Mouse (Mus musculus): ENCODE results near the gene Pelp1. TPM values are rescaled to one million over a fixed set of nuclear protein-coding genes. Genes with fewer than 3 reads are reported as not detected.

The Pelp1 gene
- total RNA-seq, 1 experiment: 77.5 TPM

GRCm38 (mm10) chr11:70433569-70433943 is 23.7 kb upstream of the Pelp1 start:
- Histone ChIP-seq H3K4me3 (ENCODE audit: insufficient read depth in 1 of 2, low read depth in 1 of 2, low read length in 2 of 2, poor library complexity in 1 of 2, severe bottlenecking in 1 of 2) (peak overlapping the region in 1 of 2 experiments; percentile 96; a peak in 1 of 4 replicates), H3K36me3 (ENCODE audit: control insufficient read depth, insufficient read depth, low read length, poor library complexity, severe bottlenecking) (peaks cover 23% of the 10 kb centered on the region), H3K4me1 (ENCODE audit: control insufficient read depth in 2 of 2, insufficient read depth in 2 of 2, low read length in 2 of 2, poor library complexity in 1 of 2) (peaks cover 2 to 13% of the 10 kb centered on the region in 2 experiments; a peak in 2 of 4 replicates), H3K27ac (ENCODE audit: insufficient read depth, low read depth, low read length, poor library complexity, severe bottlenecking) (no peak overlapping the region), H3K9me3 (ENCODE audit: control insufficient read depth, insufficient read depth, low read depth, low read length) (no peaks in the 10 kb centered on the region), H3K9ac (ENCODE audit: insufficient read depth, low read depth, low read length, poor library complexity, severe bottlenecking) (no peak overlapping the region; the same call in 1 of the 2 replicates)
- in situ Hi-C loops (cut with MboI; ENCODE audit: low sequenced_read_pairs in 2 of 2, unreplicated experiment in 2 of 2): no loop called here
- DNase-seq (ENCODE audit: low read depth, low spot score): no peak
- peak; percentile 84 for TF ChIP-seq MAFK (IDR thresholded peaks at IDR 0.05; ENCODE audit: insufficient read depth, low read depth, low read length)
- TF ChIP-seq CHD2 (IDR thresholded peaks at IDR 0.05; ENCODE audit: low read depth, low read length): no peak
- TF ChIP-seq HCFC1 (IDR thresholded peaks at IDR 0.05; ENCODE audit: borderline replicate concordance, insufficient read depth, low read length): no peak
- TF ChIP-seq ZNF384 (IDR thresholded peaks at IDR 0.05; ENCODE audit: low read depth, low read length): no peak
- no peak for TF ChIP-seq ZC3H11A (IDR thresholded peaks at IDR 0.05; ENCODE audit: borderline replicate concordance, low read depth, low read length)

- Histone ChIP-seq H3K4me1 (ENCODE audit: control insufficient read depth in 2 of 2, insufficient read depth in 2 of 2, low read length in 2 of 2, poor library complexity in 1 of 2) (peaks cover 2 to 13% of the 10 kb centered on the region in 2 experiments; a peak in 2 of 4 replicates), H3K9me3 (ENCODE audit: control insufficient read depth, insufficient read depth, low read depth, low read length) (no peaks in the 10 kb centered on the region), H3K4me3 (ENCODE audit: insufficient read depth in 1 of 2, low read depth in 1 of 2, low read length in 2 of 2, poor library complexity in 1 of 2, severe bottlenecking in 1 of 2) (peak overlapping the region; percentile 84 to 96), H3K9ac (ENCODE audit: insufficient read depth, low read depth, low read length, poor library complexity, severe bottlenecking) (peak overlapping the region; percentile 83), H3K27ac (ENCODE audit: insufficient read depth, low read depth, low read length, poor library complexity, severe bottlenecking) (no peak overlapping the region; the same call in 1 of the 2 replicates), H3K36me3 (ENCODE audit: control insufficient read depth, insufficient read depth, low read length, poor library complexity, severe bottlenecking) (peaks cover 20% of the 10 kb centered on the region)
- TF ChIP-seq MAFK (IDR thresholded peaks at IDR 0.05; ENCODE audit: insufficient read depth, low read depth, low read length) (no peak), ZNF384 (IDR thresholded peaks at IDR 0.05; ENCODE audit: low read depth, low read length) (no peak), CHD2 (IDR thresholded peaks at IDR 0.05; ENCODE audit: low read depth, low read length) (no peak), ZC3H11A (IDR thresholded peaks at IDR 0.05; ENCODE audit: borderline replicate concordance, low read depth, low read length) (no peak), HCFC1 (IDR thresholded peaks at IDR 0.05; ENCODE audit: borderline replicate concordance, insufficient read depth, low read length) (no peak)
- DNase-seq (ENCODE audit: low read depth, low spot score): no peak
- in situ Hi-C loops (cut with MboI; ENCODE audit: low sequenced_read_pairs in 2 of 2, unreplicated experiment in 2 of 2): no loop called here
Measured at GRCm38 (mm10) chr11:70432895-70433568, 23.2 kb upstream of the Pelp1 start.

GRCm38 (mm10) chr11:70432048-70432894 is 22.4 kb upstream of the Pelp1 start, which contains the start of gene Arrb2:
TSS of gene Arrb2 (plus strand) at chr11:70432635.
- Histone ChIP-seq H3K4me1 (ENCODE audit: control insufficient read depth in 2 of 2, insufficient read depth in 2 of 2, low read length in 2 of 2, poor library complexity in 1 of 2) (peaks cover 2 to 13% of the 10 kb centered on the region in 2 experiments; a peak in 2 of 4 replicates), H3K4me3 (ENCODE audit: insufficient read depth in 1 of 2, low read depth in 1 of 2, low read length in 2 of 2, poor library complexity in 1 of 2, severe bottlenecking in 1 of 2) (peak within 1 kb of the TSS; percentile 84 to 96), H3K9me3 (ENCODE audit: control insufficient read depth, insufficient read depth, low read depth, low read length) (no peaks in the 10 kb centered on the region), H3K9ac (ENCODE audit: insufficient read depth, low read depth, low read length, poor library complexity, severe bottlenecking) (peak within 1 kb of the TSS; percentile 83), H3K27ac (ENCODE audit: insufficient read depth, low read depth, low read length, poor library complexity, severe bottlenecking) (no peak within 1 kb of the TSS; the same call in 1 of the 2 replicates), H3K36me3 (ENCODE audit: control insufficient read depth, insufficient read depth, low read length, poor library complexity, severe bottlenecking) (peaks cover 14% of the 10 kb centered on the region)
- peak; percentile 96 for DNase-seq (ENCODE audit: low read depth, low spot score)
- in situ Hi-C loops (cut with MboI; ENCODE audit: low sequenced_read_pairs in 2 of 2, unreplicated experiment in 2 of 2): no loop called here
- TF ChIP-seq MAFK (IDR thresholded peaks at IDR 0.05; ENCODE audit: insufficient read depth, low read depth, low read length): 0 out of 2 replicates have a peak, but pooled peaks have one; percentile 26
- TF ChIP-seq HCFC1 (IDR thresholded peaks at IDR 0.05; ENCODE audit: borderline replicate concordance, insufficient read depth, low read length): 0 out of 2 replicates have a peak, but pooled peaks have one; percentile 51
- TF ChIP-seq ZNF384 (IDR thresholded peaks at IDR 0.05; ENCODE audit: low read depth, low read length): peak; percentile 97
- TF ChIP-seq ZC3H11A (IDR thresholded peaks at IDR 0.05; ENCODE audit: borderline replicate concordance, low read depth, low read length): no peak

- peak overlapping the region; percentile 84 to 96; a peak in 3 of 4 replicates for H3K4me3 ChIP-seq (ENCODE audit: insufficient read depth in 1 of 2, low read depth in 1 of 2, low read length in 2 of 2, poor library complexity in 1 of 2, severe bottlenecking in 1 of 2)
- H3K9me3 ChIP-seq (ENCODE audit: control insufficient read depth, insufficient read depth, low read depth, low read length): no peaks in the 10 kb centered on the region
- no peak overlapping the region for H3K27ac ChIP-seq (ENCODE audit: insufficient read depth, low read depth, low read length, poor library complexity, severe bottlenecking)
- in situ Hi-C loops (cut with MboI; ENCODE audit: low sequenced_read_pairs in 2 of 2, unreplicated experiment in 2 of 2): no loop called here
- peak overlapping the region; percentile 83; the same call in 1 of the 2 replicates for H3K9ac ChIP-seq (ENCODE audit: insufficient read depth, low read depth, low read length, poor library complexity, severe bottlenecking)
- TF ChIP-seq ZC3H11A (IDR thresholded peaks at IDR 0.05; ENCODE audit: borderline replicate concordance, low read depth, low read length) (no peak), CHD2 (IDR thresholded peaks at IDR 0.05; ENCODE audit: low read depth, low read length) (no peak), ZNF384 (IDR thresholded peaks at IDR 0.05; ENCODE audit: low read depth, low read length) (no peak), HCFC1 (IDR thresholded peaks at IDR 0.05; ENCODE audit: borderline replicate concordance, insufficient read depth, low read length) (no peak), MAFK (IDR thresholded peaks at IDR 0.05; ENCODE audit: insufficient read depth, low read depth, low read length) (no peak)
- peaks cover 2 to 13% of the 10 kb centered on the region in 2 experiments; a peak in 2 of 4 replicates for H3K4me1 ChIP-seq (ENCODE audit: control insufficient read depth in 2 of 2, insufficient read depth in 2 of 2, low read length in 2 of 2, poor library complexity in 1 of 2)
- H3K36me3 ChIP-seq (ENCODE audit: control insufficient read depth, insufficient read depth, low read length, poor library complexity, severe bottlenecking): peaks cover 7% of the 10 kb centered on the region; the same call in 1 of the 2 replicates
- no peak for DNase-seq (ENCODE audit: low read depth, low spot score)
Measured at GRCm38 (mm10) chr11:70431574-70431973, 21.7 kb upstream of the Pelp1 start.
